Mouse (Mus musculus): ENCODE results near the gene Sacm1l.

Sacm1l gene

GRCm38 (mm10) chr9:123509638-123510604 lies 19.6 kb upstream of the Sacm1l start:
- peak; percentile 46 for DNase-seq (ENCODE audit: low read depth)

GRCm38 (mm10) chr9:123510926-123511325 lies 18.6 kb upstream of the Sacm1l start:
- DNase-seq (ENCODE audit: low read depth): no peak

- DNase-seq (ENCODE audit: low read depth): no peak
Observed at GRCm38 (mm10) chr9:123512482-123512881, 17.1 kb upstream of the Sacm1l start.

- DNase-seq (ENCODE audit: low read depth): peak; percentile 66
Observed at GRCm38 (mm10) chr9:123515087-123515486, 14.5 kb upstream of the Sacm1l start.

GRCm38 (mm10) chr9:123516641-123517385 lies 12.7 kb upstream of the Sacm1l start:
- DNase-seq (ENCODE audit: low read depth): no peak

- peak; percentile 74 for DNase-seq (ENCODE audit: low read depth)
Observed at GRCm38 (mm10) chr9:123518969-123519894, 10.3 kb upstream of the Sacm1l start.

- no peak for DNase-seq (ENCODE audit: low read depth)
Observed at GRCm38 (mm10) chr9:123520735-123521134, 8.8 kb upstream of the Sacm1l start.

GRCm38 (mm10) chr9:123523676-123524075 lies 5.9 kb upstream of the Sacm1l start:
- peak; percentile 64 for DNase-seq (ENCODE audit: low read depth)

GRCm38 (mm10) chr9:123525095-123525494 lies 4.5 kb upstream of the Sacm1l start:
- DNase-seq (ENCODE audit: low read depth): peak; percentile 85

- no peak for DNase-seq (ENCODE audit: low read depth)
Observed at GRCm38 (mm10) chr9:123526502-123526901, 3.1 kb upstream of the Sacm1l start.

- DNase-seq (ENCODE audit: low read depth): peak; percentile 64
Observed at GRCm38 (mm10) chr9:123528087-123528925, 1.3 kb upstream of the Sacm1l start.

GRCm38 (mm10) chr9:123528926-123529295 lies 648 bp upstream of the Sacm1l start:
- DNase-seq (ENCODE audit: low read depth): no peak

GRCm38 (mm10) chr9:123530158-123530475 lies 558 bp downstream of the Sacm1l start:
- DNase-seq (ENCODE audit: low read depth): peak; percentile 51

GRCm38 (mm10) chr9:123530566-123531130 lies 1.1 kb downstream of the Sacm1l start:
- DNase-seq (ENCODE audit: low read depth): peak; percentile 66

GRCm38 (mm10) chr9:123531234-123531633 lies 1.7 kb downstream of the Sacm1l start:
- DNase-seq (ENCODE audit: low read depth): peak; percentile 51

GRCm38 (mm10) chr9:123536613-123537012 lies 7.1 kb downstream of the Sacm1l start:
- DNase-seq (ENCODE audit: low read depth): no peak

- peak; percentile 42 for DNase-seq (ENCODE audit: low read depth)
Observed at GRCm38 (mm10) chr9:123538189-123538588, 8.6 kb downstream of the Sacm1l start.

- no peak for DNase-seq (ENCODE audit: low read depth)
Observed at GRCm38 (mm10) chr9:123539093-123539492, 9.5 kb downstream of the Sacm1l start.

GRCm38 (mm10) chr9:123539823-123540222 lies 10.3 kb downstream of the Sacm1l start:
- DNase-seq (ENCODE audit: low read depth): no peak

- no peak for DNase-seq (ENCODE audit: low read depth)
Observed at GRCm38 (mm10) chr9:123554599-123554998, 25.0 kb downstream of the Sacm1l start.

Measured in 416B (cell line).